Mouse (Mus musculus): Measurements from ENCODE around the gene Tekt2.

Tekt2 gene

GRCm38 (mm10) chr4:126325281-126325861, at the start of gene Tekt2:
Gene Tekt2, minus strand, starts transcription at chr4:126325688.
- peak in 1 of 2 experiments; percentile 43 for DNase-seq (ENCODE audit: inconsistent age in 2 of 2, low spot score in 1 of 2)

GRCm38 (mm10) chr4:126371497-126371896, 46.0 kb upstream of the Tekt2 start:
- peak; percentile 43 to 61 for DNase-seq (ENCODE audit: inconsistent age in 2 of 2, low spot score in 1 of 2)

- DNase-seq (ENCODE audit: inconsistent age in 2 of 2, low spot score in 1 of 2): no peak
Measured at GRCm38 (mm10) chr4:126360069-126360468, 34.6 kb upstream of the Tekt2 start.

- no peak for DNase-seq (ENCODE audit: inconsistent age in 2 of 2, low spot score in 1 of 2)
Measured at GRCm38 (mm10) chr4:126343451-126343850, 18.0 kb upstream of the Tekt2 start.

GRCm38 (mm10) chr4:126339461-126339860, 14.0 kb upstream of the Tekt2 start:
- DNase-seq (ENCODE audit: inconsistent age in 2 of 2, low spot score in 1 of 2): no peak

- no peak for DNase-seq (ENCODE audit: inconsistent age in 2 of 2, low spot score in 1 of 2)
Measured at GRCm38 (mm10) chr4:126332358-126332757, 6.9 kb upstream of the Tekt2 start.

- DNase-seq (ENCODE audit: inconsistent age in 2 of 2, low spot score in 1 of 2): no peak
Measured at GRCm38 (mm10) chr4:126331751-126332150, 6.3 kb upstream of the Tekt2 start.

- DNase-seq (ENCODE audit: inconsistent age in 2 of 2, low spot score in 1 of 2): no peak
Measured at GRCm38 (mm10) chr4:126330295-126330694, 4.8 kb upstream of the Tekt2 start.

- no peak for DNase-seq (ENCODE audit: inconsistent age in 2 of 2, low spot score in 1 of 2)
Measured at GRCm38 (mm10) chr4:126326036-126326435, 548 bp upstream of the Tekt2 start.

- peak in 1 of 2 experiments; percentile 20 for DNase-seq (ENCODE audit: inconsistent age in 2 of 2, low spot score in 1 of 2)
Measured at GRCm38 (mm10) chr4:126324861-126325260, 627 bp downstream of the Tekt2 start.

GRCm38 (mm10) chr4:126322646-126323045, 2.8 kb downstream of the Tekt2 start:
- DNase-seq (ENCODE audit: inconsistent age in 2 of 2, low spot score in 1 of 2): peak in 1 of 2 experiments; percentile 31

- peak in 1 of 2 experiments; percentile 35 for DNase-seq (ENCODE audit: inconsistent age in 2 of 2, low spot score in 1 of 2)
Measured at GRCm38 (mm10) chr4:126321854-126322511, 3.5 kb downstream of the Tekt2 start.

- peak; percentile 97 to 100 for DNase-seq (ENCODE audit: inconsistent age in 2 of 2, low spot score in 1 of 2)
Measured at GRCm38 (mm10) chr4:126321111-126321853, 4.2 kb downstream of the Tekt2 start, which contains the start of gene Adprhl2. Gene Adprhl2, minus strand, starts transcription at chr4:126321703.

- peak in 1 of 2 experiments; percentile 24 for DNase-seq (ENCODE audit: inconsistent age in 2 of 2, low spot score in 1 of 2)
Measured at GRCm38 (mm10) chr4:126319806-126320205, 5.7 kb downstream of the Tekt2 start.

GRCm38 (mm10) chr4:126316443-126317040, 8.9 kb downstream of the Tekt2 start:
- no peak for DNase-seq (ENCODE audit: inconsistent age in 2 of 2, low spot score in 1 of 2)

- no peak for DNase-seq (ENCODE audit: inconsistent age in 2 of 2, low spot score in 1 of 2)
Measured at GRCm38 (mm10) chr4:126315931-126316330, 9.6 kb downstream of the Tekt2 start.

GRCm38 (mm10) chr4:126314393-126314792, 11.1 kb downstream of the Tekt2 start:
- DNase-seq (ENCODE audit: inconsistent age in 2 of 2, low spot score in 1 of 2): no peak

GRCm38 (mm10) chr4:126313202-126313601, 12.3 kb downstream of the Tekt2 start:
- DNase-seq (ENCODE audit: inconsistent age in 2 of 2, low spot score in 1 of 2): no peak

- DNase-seq (ENCODE audit: inconsistent age in 2 of 2, low spot score in 1 of 2): no peak
Measured at GRCm38 (mm10) chr4:126311566-126312200, 13.8 kb downstream of the Tekt2 start.

GRCm38 (mm10) chr4:126310344-126310743, 15.1 kb downstream of the Tekt2 start:
- no peak for DNase-seq (ENCODE audit: inconsistent age in 2 of 2, low spot score in 1 of 2)

GRCm38 (mm10) chr4:126309922-126310309, 15.6 kb downstream of the Tekt2 start:
- DNase-seq (ENCODE audit: inconsistent age in 2 of 2, low spot score in 1 of 2): peak; percentile 83 to 95
